ENCODE assay signal across 8 mouse cellular contexts in genomic region chr11:78513106-78513790, GRCm38 (mm10). TPM values are rescaled to one million over a fixed set of nuclear protein-coding genes. Genes with fewer than 3 reads are reported as not detected.
A peak's percentile ranks its signal among the peaks of the same experiment; 100 is the strongest.
DNase-seq lines count a peak whose midpoint lies in the region; ATAC-seq and TF ChIP-seq lines count a peak whose summit lies in the region.

No protein-coding gene starts in this region.

- H3K4me1 ChIP-seq in heart, embryonic 11.5 days (ENCODE audit: control insufficient read depth, insufficient read depth, low read length) = peaks cover 14% of the 10 kb centered on the region
- peaks cover 14% of the 10 kb centered on the region; the same call in 1 of the 2 replicates for H3K4me1 ChIP-seq in forebrain, postnatal 0 days (ENCODE audit: insufficient read depth)

- peak overlapping the region; percentile 62 for H3K4me2 ChIP-seq in heart, embryonic 11.5 days
- H3K4me2 ChIP-seq in forebrain, postnatal 0 days (ENCODE audit: low read depth) = peak overlapping the region; percentile 92

- 77% methylated on average over 3 of the region's 3 CpGs for WGBS in heart, embryonic 11.5 days (ENCODE audit: insufficient replicate concordance)
- WGBS in forebrain, postnatal 0 days = 74% methylated on average over 3 of the region's 3 CpGs
- 75% methylated on average over 3 of the region's 3 CpGs for WGBS in macrophage (ENCODE audit: missing documents)

- no peaks in the 10 kb centered on the region for H3K27me3 ChIP-seq in heart, embryonic 11.5 days (ENCODE audit: control insufficient read depth, insufficient read depth, low read length)
- H3K27me3 ChIP-seq in forebrain, postnatal 0 days (ENCODE audit: insufficient read depth, low read length) = no peaks in the 10 kb centered on the region

- DNase-seq in heart, postnatal 14 days = no peak
- peak; percentile 32 for DNase-seq in ES-CJ7 (ENCODE audit: low read depth, low spot score)
- no peak for DNase-seq in forebrain, postnatal 0 days
- DNase-seq in left cerebral cortex, adult 11 months (ENCODE audit: low spot score) = no peak
- no peak for DNase-seq in kidney, adult 9 months

- no peak for TF ChIP-seq CTCF in forebrain, postnatal 0 days (IDR thresholded peaks at IDR 0.05; ENCODE audit: low read depth)

- ATAC-seq in heart, embryonic 11.5 days (replicated peaks; ENCODE audit: insufficient number of reproducible peaks, low FRiP score, low TSS enrichment) = no peak
- no peak for ATAC-seq in forebrain, postnatal 0 days
- no peak for ATAC-seq in megakaryocyte-erythroid progenitor cell, adult 5-6 weeks (replicated peaks; ENCODE audit: low FRiP score, low TSS enrichment, poor library complexity, severe bottlenecking)

- H3K9me3 ChIP-seq in heart, embryonic 11.5 days (replicated peaks; ENCODE audit: control insufficient read depth, low read length) = no peaks in the 10 kb centered on the region
- H3K9me3 ChIP-seq in forebrain, postnatal 0 days (ENCODE audit: low read length) = no peaks in the 10 kb centered on the region

- intact Hi-C loops in heart, postnatal 14 days (cut with DNase I) = no loop called here

- H3K4me3 ChIP-seq in heart, embryonic 11.5 days (ENCODE audit: low read depth, low read length) = peak overlapping the region; percentile 91
- H3K4me3 ChIP-seq in forebrain, postnatal 0 days (ENCODE audit: low read depth, low read length) = peak overlapping the region; percentile 99
- H3K4me3 ChIP-seq in macrophage (ENCODE audit: inconsistent target) = peak overlapping the region; percentile 85

- no peak overlapping the region for H3K27ac ChIP-seq in heart, embryonic 11.5 days (ENCODE audit: low read depth, low read length)
- H3K27ac ChIP-seq in forebrain, postnatal 0 days (ENCODE audit: low read depth, low read length) = no peak overlapping the region
- H3K27ac ChIP-seq in macrophage = no peak overlapping the region; the same call in 1 of the 2 replicates

- H3K9ac ChIP-seq in heart, embryonic 11.5 days (ENCODE audit: low read depth, low read length) = peak overlapping the region; percentile 99
- peak overlapping the region; percentile 99 for H3K9ac ChIP-seq in forebrain, postnatal 0 days

- peaks cover 29% of the 10 kb centered on the region for H3K36me3 ChIP-seq in heart, embryonic 11.5 days (ENCODE audit: control insufficient read depth, insufficient read depth, low read length)
- H3K36me3 ChIP-seq in forebrain, postnatal 0 days (ENCODE audit: insufficient read depth) = peaks cover 44% of the 10 kb centered on the region
- H3K36me3 ChIP-seq in macrophage (ENCODE audit: inconsistent target) = peaks cover 39% of the 10 kb centered on the region

- peaks cover 21% of the 10 kb centered on the region for H3K79me2 ChIP-seq in macrophage (ENCODE audit: inconsistent target)

RNA-seq across cellular contexts. Expression of gene Poldip2, which starts 1.3 kb away (rescaled TPM):
- polyA plus RNA-seq in heart, embryonic 11.5 days (2014; fragmentation: Nextera tagmentation; extraction: Ambion mirVana) = 130 and 154 TPM in 2 replicates
- total RNA-seq in heart, postnatal 14 days (2021) = 100 to 1,000 TPM; 153 to 155 TPM
- total RNA-seq in forebrain, postnatal 0 days (2014; rRNA removed) = 139 and 157 TPM in 2 replicates
- polyA plus RNA-seq in forebrain, postnatal 0 days (2015; fragmentation: Nextera tagmentation; extraction: Ambion mirVana) = 165 and 175 TPM in 2 replicates
- total RNA-seq in macrophage (2018; cell fraction: chromatin; rRNA removed) = 100 to 1,000 TPM in 1 of 26 experiments, 10 to 100 TPM in 24, 1 to 10 TPM in 1; 8.1 to 103 (median 39.8) TPM
- total RNA-seq in macrophage (2018; cell fraction: cytosol; rRNA removed) = 10 to 100 TPM; 18.5 to 36.7 (median 29.7) TPM
- total RNA-seq in macrophage (2018; cell fraction: nucleus; rRNA removed) = 10 to 100 TPM; 12.7 to 68.8 (median 27.1) TPM
- 31.1 to 47.7 TPM (median 32.4 TPM) in 3 replicates for polyA plus RNA-seq in macrophage (2018)
- 104 and 105 TPM in 2 replicates for total RNA-seq in megakaryocyte-erythroid progenitor cell, adult 5-6 weeks (2014; fragmentation: Nextera tagmentation)
- 79.8 and 81.7 TPM in 2 replicates for total RNA-seq in megakaryocyte-erythroid progenitor cell, adult 5-6 weeks (2017)

RNA-seq across cellular contexts. Expression of gene Tmem199, which starts 1.3 kb away (rescaled TPM):
- polyA plus RNA-seq in heart, embryonic 11.5 days (2014; fragmentation: Nextera tagmentation; extraction: Ambion mirVana) = 57.0 and 63.9 TPM in 2 replicates
- 10 to 100 TPM; 11.7 to 12.1 TPM for total RNA-seq in heart, postnatal 14 days (2021)
- total RNA-seq in forebrain, postnatal 0 days (2014; rRNA removed) = 64.8 and 73.2 TPM in 2 replicates
- 84.2 and 86.0 TPM in 2 replicates for polyA plus RNA-seq in forebrain, postnatal 0 days (2015; fragmentation: Nextera tagmentation; extraction: Ambion mirVana)
- total RNA-seq in macrophage (2018; cell fraction: chromatin; rRNA removed) = 10 to 100 TPM; 17.1 to 96.8 (median 47.0) TPM
- 10 to 100 TPM in 25 of 26 experiments, 1 to 10 TPM in 1; 8.3 to 33.4 (median 30.2) TPM for total RNA-seq in macrophage (2018; cell fraction: cytosol; rRNA removed)
- 100 to 1,000 TPM in 1 of 26 experiments, 10 to 100 TPM in 25; 21.5 to 101 (median 34.7) TPM for total RNA-seq in macrophage (2018; cell fraction: nucleus; rRNA removed)
- 25.0 to 37.9 TPM (median 35.3 TPM) in 3 replicates for polyA plus RNA-seq in macrophage (2018)
- 26.3 and 34.8 TPM in 2 replicates for total RNA-seq in megakaryocyte-erythroid progenitor cell, adult 5-6 weeks (2014; fragmentation: Nextera tagmentation)
- total RNA-seq in megakaryocyte-erythroid progenitor cell, adult 5-6 weeks (2017) = 33.1 and 39.0 TPM in 2 replicates

RNA-seq across cellular contexts. Expression of gene Sebox, which starts 10.0 kb away (rescaled TPM):
- not detected in 2 replicates for polyA plus RNA-seq in heart, embryonic 11.5 days (2014; fragmentation: Nextera tagmentation; extraction: Ambion mirVana)
- total RNA-seq in heart, postnatal 14 days (2021) = not detected
- total RNA-seq in forebrain, postnatal 0 days (2014; rRNA removed) = 0.14 and 0.15 TPM in 2 replicates
- 0.35 TPM in 1 of 2 replicates, not detected in the other for polyA plus RNA-seq in forebrain, postnatal 0 days (2015; fragmentation: Nextera tagmentation; extraction: Ambion mirVana)
- not detected for total RNA-seq in macrophage (2018; cell fraction: chromatin; rRNA removed)
- not detected for total RNA-seq in macrophage (2018; cell fraction: cytosol; rRNA removed)
- not detected for total RNA-seq in macrophage (2018; cell fraction: nucleus; rRNA removed)
- polyA plus RNA-seq in macrophage (2018) = not detected in 3 replicates
- total RNA-seq in megakaryocyte-erythroid progenitor cell, adult 5-6 weeks (2014; fragmentation: Nextera tagmentation) = not detected in 2 replicates
- total RNA-seq in megakaryocyte-erythroid progenitor cell, adult 5-6 weeks (2017) = not detected in 2 replicates

RNA-seq across cellular contexts. Expression of gene Vtn, which starts 14.4 kb away (rescaled TPM):
- polyA plus RNA-seq in heart, embryonic 11.5 days (2014; fragmentation: Nextera tagmentation; extraction: Ambion mirVana) = 0.54 and 4.6 TPM in 2 replicates
- total RNA-seq in heart, postnatal 14 days (2021) = 10 to 100 TPM; 32.0 to 36.5 TPM
- total RNA-seq in forebrain, postnatal 0 days (2014; rRNA removed) = 82.8 and 94.4 TPM in 2 replicates
- 111 and 129 TPM in 2 replicates for polyA plus RNA-seq in forebrain, postnatal 0 days (2015; fragmentation: Nextera tagmentation; extraction: Ambion mirVana)
- total RNA-seq in macrophage (2018; cell fraction: chromatin; rRNA removed) = not detected
- not detected for total RNA-seq in macrophage (2018; cell fraction: cytosol; rRNA removed)
- not detected for total RNA-seq in macrophage (2018; cell fraction: nucleus; rRNA removed)
- not detected in 3 replicates for polyA plus RNA-seq in macrophage (2018)
- not detected in 2 replicates for total RNA-seq in megakaryocyte-erythroid progenitor cell, adult 5-6 weeks (2014; fragmentation: Nextera tagmentation)
- total RNA-seq in megakaryocyte-erythroid progenitor cell, adult 5-6 weeks (2017) = not detected in 2 replicates

RNA-seq across cellular contexts. Expression of gene Sarm1, which starts 15.7 kb away (rescaled TPM):
- polyA plus RNA-seq in heart, embryonic 11.5 days (2014; fragmentation: Nextera tagmentation; extraction: Ambion mirVana) = 0.39 and 0.46 TPM in 2 replicates
- total RNA-seq in heart, postnatal 14 days (2021) = under 1 TPM; 0.37 to 0.79 TPM
- 47.5 and 48.3 TPM in 2 replicates for total RNA-seq in forebrain, postnatal 0 days (2014; rRNA removed)
- 32.7 and 34.7 TPM in 2 replicates for polyA plus RNA-seq in forebrain, postnatal 0 days (2015; fragmentation: Nextera tagmentation; extraction: Ambion mirVana)
- total RNA-seq in macrophage (2018; cell fraction: chromatin; rRNA removed) = under 1 TPM in 4 of 26 experiments, not detected in 22; 0.19 to 0.73 (median 0.49) TPM
- under 1 TPM in 19 of 26 experiments, not detected in 7; 0.03 to 0.35 (median 0.09) TPM for total RNA-seq in macrophage (2018; cell fraction: cytosol; rRNA removed)
- total RNA-seq in macrophage (2018; cell fraction: nucleus; rRNA removed) = 1 to 10 TPM in 1 of 26 experiments, under 1 TPM in 3, not detected in 22; 0.20 to 1.0 (median 0.29) TPM
- polyA plus RNA-seq in macrophage (2018) = 0.04 to 0.16 TPM (median 0.12 TPM) in 3 replicates
- total RNA-seq in megakaryocyte-erythroid progenitor cell, adult 5-6 weeks (2014; fragmentation: Nextera tagmentation) = not detected in 2 replicates
- 0.88 TPM in 1 of 2 replicates, not detected in the other for total RNA-seq in megakaryocyte-erythroid progenitor cell, adult 5-6 weeks (2017)
